Comparison of ENCODE assay signal across 20 mouse cellular contexts in the genomic region with DNA sequence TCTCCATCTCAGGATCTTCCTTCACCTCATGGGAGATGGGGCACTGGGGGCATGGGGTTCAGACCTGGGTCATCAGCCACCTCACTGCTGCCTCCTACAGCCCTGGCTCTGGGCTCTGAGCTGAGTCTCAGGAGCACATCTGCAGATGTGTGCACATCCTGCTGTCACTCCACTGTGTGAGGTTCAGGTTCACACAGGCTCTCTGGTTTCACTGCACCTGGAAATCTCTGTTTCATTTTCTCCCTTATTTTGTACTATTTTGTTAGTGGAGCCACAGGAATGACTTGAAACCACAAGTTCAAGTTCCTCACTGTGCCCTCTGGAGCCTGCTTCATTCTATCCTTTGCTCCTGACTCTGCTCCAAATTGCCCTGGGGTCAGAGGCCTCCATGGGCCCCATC. TPM values are rescaled to one million over a fixed set of nuclear protein-coding genes. Genes with fewer than 3 reads are reported as not detected.
A peak's percentile ranks its signal among the peaks of the same experiment; 100 is the strongest.
DNase-seq lines count a peak whose midpoint lies in the region; ATAC-seq and TF ChIP-seq lines count a peak whose summit lies in the region.
"Had no signal": no experiment of that assay in that cellular context is flagged by ENCODE, and none has a peak within 500 bp of the region (broad histone marks: within the 10 kb centered on the region; RNA-seq: fewer than 3 reads in every experiment).

No protein-coding gene starts in this region.

- H3K4me1 ChIP-seq in heart, postnatal 0 days (ENCODE audit: control insufficient read depth, insufficient read depth), result peaks cover 1% of the 10 kb centered on the region; the same call in 1 of the 2 replicates
- no peaks in the 10 kb centered on the region for H3K4me1 ChIP-seq in stomach, postnatal 0 days (replicated peaks; ENCODE audit: control insufficient read depth, insufficient read depth)
- peaks cover 17% of the 10 kb centered on the region; the same call in 1 of the 2 replicates for H3K4me1 ChIP-seq in kidney, embryonic 16.5 days (ENCODE audit: insufficient read depth, low read length)

- no peak for ATAC-seq in heart, postnatal 0 days (ENCODE audit: insufficient read depth, low read depth)
- ATAC-seq in common myeloid progenitor, adult 5-6 weeks (replicated peaks; ENCODE audit: low read depth, poor library complexity, severe bottlenecking), result 0 out of 2 replicates have a peak, but pooled peaks have one; percentile 4
- ATAC-seq in stomach, postnatal 0 days (ENCODE audit: low FRiP score, low TSS enrichment), result no peak
- ATAC-seq in kidney, embryonic 16.5 days (ENCODE audit: low FRiP score, low TSS enrichment), result no peak
- ATAC-seq: intestine, embryonic 16.5 days; midbrain, embryonic 16.5 days had no signal

- H3K4me3 ChIP-seq in heart, postnatal 0 days (ENCODE audit: low read depth, low read length), result no peak overlapping the region
- no peak overlapping the region for H3K4me3 ChIP-seq in stomach, postnatal 0 days (ENCODE audit: low read depth, low read length)
- H3K4me3 ChIP-seq in kidney, embryonic 16.5 days (ENCODE audit: low read length), result no peak overlapping the region
- H3K4me3 ChIP-seq: embryonic facial prominence, embryonic 10.5 days; liver, embryonic 15.5 days had no signal

- TF ChIP-seq CTCF in heart, postnatal 0 days (IDR thresholded peaks at IDR 0.05; ENCODE audit: low read depth), result no peak
- no peak for TF ChIP-seq CTCF in stomach, postnatal 0 days (IDR thresholded peaks at IDR 0.05; ENCODE audit: low read depth)

- peak overlapping the region; percentile 63; the same call in 1 of the 2 replicates for H3K27ac ChIP-seq in heart, postnatal 0 days (ENCODE audit: low read depth)
- H3K27ac ChIP-seq in stomach, postnatal 0 days (replicated peaks), result no peak overlapping the region
- no peak overlapping the region for H3K27ac ChIP-seq in kidney, embryonic 16.5 days (ENCODE audit: low read length)
- H3K27ac ChIP-seq: embryonic facial prominence, embryonic 10.5 days; liver, embryonic 15.5 days had no signal

- H3K4me2 ChIP-seq in heart, postnatal 0 days (ENCODE audit: low read depth, low read length), result no peak overlapping the region
- no peak overlapping the region for H3K4me2 ChIP-seq in stomach, postnatal 0 days (replicated peaks; ENCODE audit: low read depth)
- no peak overlapping the region for H3K4me2 ChIP-seq in kidney, embryonic 16.5 days (replicated peaks; ENCODE audit: low read depth, low read length)
- H3K4me2 ChIP-seq: liver, embryonic 15.5 days had no signal

- peaks cover 19% of the 10 kb centered on the region for H3K36me3 ChIP-seq in heart, postnatal 0 days (replicated peaks; ENCODE audit: control insufficient read depth, insufficient read depth, low read length)
- peaks cover 4% of the 10 kb centered on the region; the same call in 1 of the 2 replicates for H3K36me3 ChIP-seq in stomach, postnatal 0 days (ENCODE audit: control insufficient read depth, insufficient read depth, low read length)
- H3K36me3 ChIP-seq in kidney, embryonic 16.5 days (ENCODE audit: insufficient read depth, low read length), result no peaks in the 10 kb centered on the region; the same call in 1 of the 2 replicates
- H3K36me3 ChIP-seq: liver, embryonic 15.5 days had no signal

- no peak for DNase-seq in heart, postnatal 0 days (ENCODE audit: low spot score)
- no peak for DNase-seq in heart, postnatal 14 days
- DNase-seq in CD4-positive, CD25-positive, alpha-beta regulatory T cell, adult 2 months (ENCODE audit: low read depth, low spot score), result peak; percentile 59
- peak; percentile 10 for DNase-seq in stomach, postnatal 0 days (ENCODE audit: low spot score)
- DNase-seq in adipocyte (ENCODE audit: low spot score), result no peak
- DNase-seq: cerebellum, adult 9-11 months; gastrocnemius, postnatal 25 days; heart, postnatal 36 days; kidney, postnatal 25 days; lung, postnatal 4 days; retina, postnatal 1 day had no signal

- intact Hi-C loops in heart, postnatal 14 days (cut with DNase I), result loop anchor here (5.0 kb wide), 1 partner anchor 65 kb away; no protein-coding TSS in a partner anchor

- H3K9me3 ChIP-seq in heart, postnatal 0 days (replicated peaks; ENCODE audit: control insufficient read depth, low read length), result no peaks in the 10 kb centered on the region
- no peaks in the 10 kb centered on the region for H3K9me3 ChIP-seq in stomach, postnatal 0 days (ENCODE audit: control insufficient read depth, low read length)
- no peaks in the 10 kb centered on the region for H3K9me3 ChIP-seq in kidney, embryonic 16.5 days (ENCODE audit: low read length)
- H3K9me3 ChIP-seq: embryonic facial prominence, embryonic 10.5 days; liver, embryonic 15.5 days had no signal

- no peak overlapping the region for H3K9ac ChIP-seq in heart, postnatal 0 days (replicated peaks; ENCODE audit: low read depth, low read length)
- H3K9ac ChIP-seq in stomach, postnatal 0 days (ENCODE audit: low read length), result no peak overlapping the region
- H3K9ac ChIP-seq in kidney, embryonic 16.5 days (replicated peaks; ENCODE audit: low read length), result no peak overlapping the region; the same call in 1 of the 2 replicates
- H3K9ac ChIP-seq: liver, embryonic 15.5 days had no signal

- no peak for TF ChIP-seq EP300 in heart, postnatal 0 days (IDR thresholded peaks at IDR 0.05; ENCODE audit: low read depth)
- no peak for TF ChIP-seq EP300 in stomach, postnatal 0 days (optimal IDR thresholded peaks at IDR 0.05)

- H3K27me3 ChIP-seq in heart, postnatal 0 days (ENCODE audit: control insufficient read depth, insufficient read depth, low read length), result no peaks in the 10 kb centered on the region
- no peaks in the 10 kb centered on the region for H3K27me3 ChIP-seq in stomach, postnatal 0 days (ENCODE audit: control insufficient read depth, insufficient read depth, low read length)
- H3K27me3 ChIP-seq in kidney, embryonic 16.5 days (ENCODE audit: insufficient read depth, low read length), result no peaks in the 10 kb centered on the region
- H3K27me3 ChIP-seq: liver, embryonic 15.5 days had no signal

RNA-seq across cellular contexts. Expression of gene Gpr183, which starts 26.9 kb away (rescaled TPM):
- total RNA-seq in heart, postnatal 0 days (2014; rRNA removed; ENCODE audit: low replicate concordance), result 1.3 and 1.5 TPM in 2 replicates
- 0.89 and 1.1 TPM in 2 replicates for polyA plus RNA-seq in heart, postnatal 0 days (2015; fragmentation: Nextera tagmentation; extraction: Ambion mirVana)
- under 1 TPM; 0.54 to 0.67 TPM for total RNA-seq in heart, postnatal 14 days (2021)
- 2.9 and 8.1 TPM in 2 replicates for total RNA-seq in common myeloid progenitor, adult 5-6 weeks (2017)
- polyA plus RNA-seq in stomach, postnatal 0 days (2015; fragmentation: Nextera tagmentation; extraction: Ambion mirVana), result 1.8 and 2.0 TPM in 2 replicates
- polyA plus RNA-seq in kidney, embryonic 16.5 days (2015; fragmentation: Nextera tagmentation; extraction: Ambion mirVana), result 4.0 and 4.9 TPM in 2 replicates

RNA-seq across cellular contexts. Expression of gene Timm8a2, which starts 42.6 kb away (rescaled TPM):
- total RNA-seq in heart, postnatal 0 days (2014; rRNA removed; ENCODE audit: low replicate concordance), result not detected in 2 replicates
- polyA plus RNA-seq in heart, postnatal 0 days (2015; fragmentation: Nextera tagmentation; extraction: Ambion mirVana), result not detected in 2 replicates
- total RNA-seq in heart, postnatal 14 days (2021), result not detected
- not detected in 2 replicates for total RNA-seq in common myeloid progenitor, adult 5-6 weeks (2017)
- not detected in 2 replicates for polyA plus RNA-seq in stomach, postnatal 0 days (2015; fragmentation: Nextera tagmentation; extraction: Ambion mirVana)
- not detected in 2 replicates for polyA plus RNA-seq in kidney, embryonic 16.5 days (2015; fragmentation: Nextera tagmentation; extraction: Ambion mirVana)
- total RNA-seq: gastrocnemius, postnatal 25 days; heart, postnatal 36 days had no signal
- polyA plus RNA-seq: C2C12; embryonic facial prominence, embryonic 10.5 days; intestine, embryonic 16.5 days; limb, embryonic 11.5 days; liver, embryonic 15.5 days; midbrain, embryonic 16.5 days; neural tube, embryonic 14.5 days had no signal

Comparison
In these comparisons a context has a peak if more than half of its experiments do, and no peak if none do; other contexts are left out.
1. DNase-seq: peak in CD4-positive, CD25-positive, alpha-beta regulatory T cell, adult 2 months (single experiment) and stomach, postnatal 0 days (single experiment); none in heart, postnatal 0 days (single experiment), heart, postnatal 14 days (0 of 2) and adipocyte (single experiment).